Mouse (Mus musculus) CH12.LX (cell line): ENCODE measurements at regions not wholly inside any gene's neighbourhood (a gene's known extent, or its start where the extent isn't known, plus 50 kb on each side); places are given as distances from the start of the nearest gene placed in this dataset.

Source experiments
- DNase-seq: peaks from one replicate; pipeline ENCODE4 v3.0.0-alpha.2; 2013; ENCODE audit errors: extremely low read depth
- H3K27ac ChIP-seq: 2 replicates; pipeline ENCODE4 v1.5.1; 2012; ENCODE audit warnings: low read depth, mild to moderate bottlenecking, control low read depth, moderate library complexity; ENCODE audit not compliant: insufficient read depth
- H3K27me3 ChIP-seq: replicated peaks from 2 replicates; pipeline ENCODE3; 2012; ENCODE audit warnings: inconsistent platforms
- H3K36me3 ChIP-seq, 2 experiments: replicated peaks in 1 of 2; 2 replicates each; pipeline versions ENCODE3 to v1.6.1; 2012; ENCODE audit warnings: inconsistent platforms in 1 of 2, low read length in 1 of 2, mild to moderate bottlenecking in 1 of 2, mixed read lengths in 1 of 2, moderate library complexity in 1 of 2; ENCODE audit not compliant: control insufficient read depth in 1 of 2, insufficient read depth in 1 of 2
- H3K4me1 ChIP-seq, 2 experiments: 2 replicates each; pipeline ENCODE4 v1.6.1; 2012; ENCODE audit warnings: inconsistent platforms in 1 of 2, moderate library complexity in 1 of 2; ENCODE audit not compliant: insufficient read depth in 2 of 2, control insufficient read depth in 1 of 2
- H3K4me2 ChIP-seq: 2 replicates; pipeline ENCODE4 v1.6.1; 2012; ENCODE audit warnings: low read depth, mild to moderate bottlenecking, control low read depth; ENCODE audit not compliant: poor library complexity, insufficient read depth, severe bottlenecking
- H3K4me3 ChIP-seq, 3 experiments: fragments of 150-350 bp in 1 of 3; sonication (generic) in 1 of 3; replicated peaks in 1 of 3; 2 replicates each; pipeline versions ENCODE3 to v1.5.1; 2011 to 2012; ENCODE audit warnings: low read depth in 2 of 3, low read length in 2 of 3, mild to moderate bottlenecking in 2 of 3, moderate library complexity in 2 of 3, control low read depth in 1 of 3, improper control_type of control experiment in 1 of 3, inconsistent platforms in 1 of 3, mixed read lengths in 1 of 3; ENCODE audit not compliant: poor library complexity in 1 of 3
- H3K79me2 ChIP-seq: replicated peaks from 2 replicates; pipeline ENCODE4 v1.6.1; 2012; ENCODE audit warnings: mild to moderate bottlenecking, moderate library complexity; ENCODE audit not compliant: control insufficient read depth, poor library complexity, insufficient read depth, severe bottlenecking; ENCODE audit errors: extremely low read depth
- H3K9ac ChIP-seq: 2 replicates; pipeline ENCODE4 v1.6.1; 2012; ENCODE audit warnings: low read depth, mild to moderate bottlenecking, control low read depth, moderate library complexity; ENCODE audit not compliant: insufficient read depth
- H3K9me3 ChIP-seq: replicated peaks from 2 replicates; pipeline ENCODE3; 2012; ENCODE audit warnings: low read length, inconsistent platforms, mixed read lengths
- BHLHE40 ChIP-seq: IDR thresholded peaks from 2 replicates; pipeline ENCODE4 v1.6.1; 2011; ENCODE audit warnings: mild to moderate bottlenecking, low read depth, low read length, improper control_type of control experiment
- E2F4 ChIP-seq: IDR thresholded peaks from 2 replicates; pipeline ENCODE4 v1.6.1; 2011; ENCODE audit warnings: low read depth, low read length, improper control_type of control experiment; ENCODE audit not compliant: insufficient replicate concordance
- ETS1 ChIP-seq: conservative IDR thresholded peaks from 2 replicates; pipeline ENCODE4 v1.6.1; 2012; ENCODE audit warnings: low read depth, mild to moderate bottlenecking, inconsistent platforms, low read length, improper control_type of control experiment, moderate library complexity
- IRF4 ChIP-seq: IDR thresholded peaks from 2 replicates; pipeline ENCODE4 v1.6.1; 2014; ENCODE audit warnings: low read depth, mild to moderate bottlenecking, inconsistent platforms, low read length, improper control_type of control experiment
- JUN ChIP-seq: IDR thresholded peaks from 2 replicates; pipeline ENCODE4 v1.6.1; 2011; ENCODE audit warnings: low read depth, mild to moderate bottlenecking, low read length, improper control_type of control experiment, moderate library complexity; ENCODE audit not compliant: insufficient read depth
- KAT2A ChIP-seq: IDR thresholded peaks from 2 replicates; pipeline ENCODE4 v1.6.1; 2012; ENCODE audit warnings: low read length, improper control_type of control experiment, inconsistent platforms; ENCODE audit not compliant: insufficient replicate concordance
- MEF2A ChIP-seq: IDR thresholded peaks from 2 replicates; pipeline ENCODE4 v1.6.1; 2014; ENCODE audit warnings: low read depth, mild to moderate bottlenecking, inconsistent platforms, low read length, improper control_type of control experiment, borderline replicate concordance
- NELFE ChIP-seq: IDR thresholded peaks from 2 replicates; pipeline ENCODE4 v1.6.1; 2011; ENCODE audit warnings: low read depth, low read length, improper control_type of control experiment
- NRF1 ChIP-seq: IDR thresholded peaks from 2 replicates; pipeline ENCODE4 v1.6.1; 2014; ENCODE audit warnings: low read depth, mild to moderate bottlenecking, inconsistent platforms, low read length, improper control_type of control experiment, moderate library complexity
- POLR2A ChIP-seq: IDR thresholded peaks from 2 replicates; pipeline ENCODE4 v1.6.1; 2011; ENCODE audit warnings: low read depth, mild to moderate bottlenecking, improper control_type of control experiment, low read length
- TBP ChIP-seq: conservative IDR thresholded peaks from 2 replicates; pipeline ENCODE4 v1.6.1; 2011; ENCODE audit warnings: low read depth, low read length, improper control_type of control experiment
- UBTF ChIP-seq: IDR thresholded peaks from 2 replicates; pipeline ENCODE4 v1.6.1; 2012; ENCODE audit warnings: low read depth, mild to moderate bottlenecking, inconsistent platforms, low read length, improper control_type of control experiment, moderate library complexity
- USF2 ChIP-seq: conservative IDR thresholded peaks from 2 replicates; pipeline ENCODE4 v1.6.1; 2011; ENCODE audit warnings: low read depth, low read length, improper control_type of control experiment
- ZKSCAN1 ChIP-seq: IDR thresholded peaks from 2 replicates; pipeline ENCODE4 v1.6.1; 2012; ENCODE audit warnings: low read depth, inconsistent platforms, low read length, improper control_type of control experiment, borderline replicate concordance
- dilution Hi-C: fragments of 300-500 bp; cut with MboI; formaldehyde crosslinking; loops from 2 replicates; pipeline ENCODE4 v1.14.3; 2020; ENCODE audit warnings: low sequenced_read_pairs; ENCODE audit not compliant: extremely low pct_unique_long_range_greater_than_20kb, extremely low pct_ligation_motif_present
- in situ Hi-C: fragments of 300-500 bp; cut with MboI; formaldehyde crosslinking; loops from 3 replicates; pipeline ENCODE4 v1.14.3; 2019; ENCODE audit warnings: low sequenced_read_pairs, low pct_ligation_motif_present, low pct_unique_long_range_greater_than_20kb, mixed read lengths

GRCm38 (mm10) chr16:49532071-49532686, 166.9 kb upstream of the Ift57 start:
- Histone ChIP-seq H3K4me2 (no peak overlapping the region), H3K4me1 (peaks cover 0 to 4% of the 10 kb centered on the region in 2 experiments; a peak in 1 of 4 replicates), H3K79me2 (no peaks in the 10 kb centered on the region), H3K9ac (no peak overlapping the region)
- no peak for DNase-seq
- TF ChIP-seq NRF1 = no peak
- TF ChIP-seq JUN = no peak
- no peak for TF ChIP-seq ZKSCAN1
- TF ChIP-seq TBP = no peak
- TF ChIP-seq, all 38 proteins: peak for 0
- no peaks in the 10 kb centered on the region for H3K9me3 ChIP-seq
- dilution Hi-C loops (no loop called here), in situ Hi-C loops (loop anchor here (25.0 kb wide), 2 partner anchors 505 to 1230 kb away; no protein-coding TSS in a partner anchor)
- no peak overlapping the region for H3K4me3 ChIP-seq
- H3K27me3 ChIP-seq = no peaks in the 10 kb centered on the region
- H3K27ac ChIP-seq = no peak overlapping the region
- no peaks in the 10 kb centered on the region for H3K36me3 ChIP-seq

- no peaks in the 10 kb centered on the region for H3K9me3 ChIP-seq
- dilution Hi-C loops = no loop called here
- H3K36me3 ChIP-seq = no peaks in the 10 kb centered on the region
- H3K79me2 ChIP-seq = no peaks in the 10 kb centered on the region
- peaks cover 0 to 4% of the 10 kb centered on the region in 2 experiments; a peak in 1 of 4 replicates for H3K4me1 ChIP-seq
- H3K27ac ChIP-seq = no peak overlapping the region
- no peak overlapping the region for H3K4me2 ChIP-seq
- DNase-seq = no peak
- TF ChIP-seq UBTF (no peak), POLR2A (no peak), NELFE (no peak), MEF2A (no peak), ETS1 (no peak), IRF4 (no peak), KAT2A (no peak), USF2 (no peak), BHLHE40 (no peak), E2F4 (no peak)
- no peak overlapping the region for H3K9ac ChIP-seq
- no peaks in the 10 kb centered on the region for H3K27me3 ChIP-seq
- in situ Hi-C loops = loop anchor here (25.0 kb wide), 2 partner anchors 504 to 1229 kb away; no protein-coding TSS in a partner anchor
- no peak overlapping the region for H3K4me3 ChIP-seq
Observed at GRCm38 (mm10) chr16:49533498-49533998, 165.5 kb upstream of the Ift57 start.
